Mouse (Mus musculus): ENCODE results near the gene Serpina3b.

DNA sequence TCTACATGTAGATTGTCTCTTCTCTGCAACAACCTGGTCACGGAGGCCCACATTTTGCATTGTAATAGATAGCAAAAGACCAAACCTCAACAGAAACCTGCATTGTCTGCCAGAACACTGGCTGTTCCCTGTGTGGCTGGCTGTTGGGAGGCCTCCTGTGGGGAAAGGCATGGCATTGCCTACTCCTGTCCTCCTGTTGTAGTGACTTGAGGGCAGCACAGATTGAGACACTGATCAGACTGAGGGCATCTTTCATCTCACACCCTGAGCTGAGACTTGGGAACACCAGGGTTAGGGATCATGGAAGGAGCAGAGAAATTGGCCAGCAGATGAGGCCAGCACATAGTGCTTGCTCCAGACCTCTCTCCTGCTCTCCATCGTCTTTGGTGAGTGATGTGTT lies 10.4 kb downstream of the Serpina3b start:
- no peak for TF ChIP-seq CTCF (IDR thresholded peaks at IDR 0.05; ENCODE audit: low read depth)
- no peak for TF ChIP-seq EP300 (optimal IDR thresholded peaks at IDR 0.05)
